Mouse (Mus musculus) embryonic facial prominence, embryonic 13.5 days (tissue): ENCODE data around the gene Hnrnpf. TPM values are rescaled to one million over a fixed set of nuclear protein-coding genes. Genes with fewer than 3 reads are reported as not detected.
"Not testable (repeated sequence)": the region's sequence is repeated elsewhere in the genome, so short reads cannot be mapped to it uniquely, and the experiment has no call there.

Experiments
- ATAC-seq: fragments of 200-750 bp; cut with Nextera tagmentation; 2 replicates; pipeline ENCODE4 v1.8.0; 2017; ENCODE audit warnings: low read depth; ENCODE audit not compliant: insufficient number of reproducible peaks, insufficient read depth, low FRiP score, low TSS enrichment
- H3K27ac ChIP-seq: fragments of 300-500 bp; sonication (generic); 2 replicates; pipeline ENCODE4 v1.5.1; 2015; ENCODE audit warnings: moderate library complexity, mild to moderate bottlenecking, inconsistent platforms
- H3K27me3 ChIP-seq: fragments of 300-500 bp; sonication (generic); 2 replicates; pipeline ENCODE4 v1.6.1; 2015; ENCODE audit warnings: mild to moderate bottlenecking, inconsistent platforms
- H3K36me3 ChIP-seq: fragments of 300-500 bp; sonication (generic); 2 replicates; pipeline ENCODE4 v1.6.1; 2015; ENCODE audit warnings: mild to moderate bottlenecking, inconsistent platforms
- H3K4me1 ChIP-seq: fragments of 300-500 bp; sonication (generic); 2 replicates; pipeline ENCODE4 v1.6.1; 2015; ENCODE audit warnings: inconsistent platforms
- H3K4me2 ChIP-seq: fragments of 300-500 bp; sonication (generic); 2 replicates; pipeline ENCODE4 v1.6.1; 2015; ENCODE audit warnings: moderate library complexity, mild to moderate bottlenecking, inconsistent platforms
- H3K4me3 ChIP-seq: fragments of 300-500 bp; sonication (generic); 2 replicates; pipeline ENCODE4 v1.5.1; 2015; ENCODE audit warnings: mild to moderate bottlenecking, inconsistent platforms
- H3K9ac ChIP-seq: fragments of 300-500 bp; sonication (generic); 2 replicates; pipeline ENCODE4 v1.6.1; 2015; ENCODE audit warnings: mild to moderate bottlenecking, inconsistent platforms
- H3K9me3 ChIP-seq: fragments of 300-500 bp; sonication (generic); 2 replicates; pipeline ENCODE4 v1.6.1; 2016; ENCODE audit warnings: inconsistent platforms
- WGBS: fragments of 180-500 bp; shearing (Covaris S2); methylation state at CpG from one replicate; pipeline ENCODE4 v1.1.7; 2015; ENCODE audit warnings: mixed read lengths; 5-methylcytosine and 5-hydroxymethylcytosine counted together
- polyA plus RNA-seq: library from polyadenylated mRNA; unstranded; fragments of >200 nt; fragmentation: Nextera tagmentation; extraction: Ambion mirVana; gene quantifications from 2 replicates; pipeline ENCODE4 v1.2.1, GENCODE M21; 2015

Gene Hnrnpf
- 612 and 649 TPM in 2 replicates for polyA plus RNA-seq

- H3K4me2 ChIP-seq = no peak within 1 kb of the TSS
- no peak within 1 kb of the TSS for H3K27ac ChIP-seq
- peaks cover 4% of the 10 kb centered on the region; the same call in 1 of the 2 replicates for H3K4me1 ChIP-seq
- H3K9me3 ChIP-seq = no peaks in the 10 kb centered on the region
- 74% methylated on average over 17 of the region's 17 CpGs for WGBS
- no peak for ATAC-seq
- H3K4me3 ChIP-seq = no peak within 1 kb of the TSS
- no peaks in the 10 kb centered on the region for H3K27me3 ChIP-seq
- no peaks in the 10 kb centered on the region for H3K36me3 ChIP-seq
- H3K9ac ChIP-seq = no peak within 1 kb of the TSS
These were observed at the start of gene Hnrnpf for GRCm38 (mm10) chr6:117900126-117901080. Gene Hnrnpf (plus strand): TSS chr6:117900324.

- Histone ChIP-seq H3K27ac (no peak overlapping the region), H3K9ac (no peak overlapping the region), H3K27me3 (no peaks in the 10 kb centered on the region), H3K4me1 (no peaks in the 10 kb centered on the region), H3K4me3 (no peak overlapping the region), H3K4me2 (no peak overlapping the region), H3K36me3 (peaks cover 28% of the 10 kb centered on the region), H3K9me3 (no peaks in the 10 kb centered on the region)
- WGBS = 62% methylated on average over 2 of the region's 2 CpGs
- no peak for ATAC-seq
These were observed 48.4 kb upstream of the Hnrnpf start for GRCm38 (mm10) chr6:117851747-117852146.

DNA sequence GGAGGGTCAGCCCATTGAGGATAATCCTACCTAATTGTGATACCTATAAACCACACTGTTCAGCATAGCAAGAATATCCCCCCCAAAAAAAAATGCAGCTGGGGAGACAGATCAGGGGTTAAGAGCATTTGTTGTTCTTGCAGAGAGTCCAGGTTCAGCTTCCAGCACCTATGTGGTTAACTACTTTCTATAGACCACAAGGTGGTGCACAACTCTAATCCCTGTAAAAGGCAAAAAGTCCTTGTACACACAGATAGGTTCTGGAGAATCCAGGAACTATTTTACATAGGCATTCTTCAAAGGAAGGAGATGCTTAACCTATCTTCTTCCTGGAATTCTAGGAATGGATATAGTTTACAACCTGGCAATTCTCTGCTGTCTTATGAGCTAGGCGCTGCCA lies 42.1 kb upstream of the Hnrnpf start:
- 91% methylated on average over 1 of the region's 1 CpGs for WGBS

DNA sequence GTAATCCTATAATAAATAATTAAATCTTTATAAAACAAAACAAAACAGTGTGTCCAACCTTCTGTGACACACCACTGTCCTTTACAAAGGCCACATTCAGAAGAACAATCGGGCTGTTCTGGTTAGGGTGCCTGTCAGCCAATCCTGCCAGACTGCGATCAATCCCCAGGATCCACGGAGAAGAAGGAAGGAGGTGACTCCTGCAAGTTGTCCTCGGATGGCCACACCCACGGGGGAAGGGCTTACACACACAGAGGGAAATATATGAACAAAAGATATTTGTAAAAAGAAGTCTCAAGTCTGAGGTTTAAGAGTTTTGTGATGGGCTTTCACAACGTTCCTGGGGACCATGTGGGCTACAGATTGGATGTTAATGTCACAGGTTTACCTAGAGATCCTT lies 38.3 kb upstream of the Hnrnpf start, which contains the start of gene Zfp239:
Gene Zfp239 (plus strand): TSS at position 253 of the 400 bp plus-strand sequence.
- H3K27me3 ChIP-seq = no peaks in the 10 kb centered on the region
- H3K4me2 ChIP-seq = peak within 1 kb of the TSS; percentile 87
- 54% methylated on average over 6 of the region's 6 CpGs for WGBS
- peaks cover 8% of the 10 kb centered on the region for H3K4me1 ChIP-seq
- no peaks in the 10 kb centered on the region for H3K9me3 ChIP-seq
- H3K36me3 ChIP-seq = no peaks in the 10 kb centered on the region
- peak within 1 kb of the TSS; percentile 75 for H3K9ac ChIP-seq
- ATAC-seq = no peak
- H3K27ac ChIP-seq = no peak within 1 kb of the TSS
- peak within 1 kb of the TSS; percentile 62 for H3K4me3 ChIP-seq

More for the DNA sequence above, 42.1 kb upstream of the Hnrnpf start:
- no peaks in the 10 kb centered on the region for H3K9me3 ChIP-seq
- ATAC-seq = no peak
- no peak overlapping the region for H3K4me3 ChIP-seq
- no peak overlapping the region for H3K9ac ChIP-seq
- no peak overlapping the region for H3K4me2 ChIP-seq
- no peaks in the 10 kb centered on the region for H3K4me1 ChIP-seq
- no peaks in the 10 kb centered on the region for H3K27me3 ChIP-seq
- no peaks in the 10 kb centered on the region; the same call in 1 of the 2 replicates for H3K36me3 ChIP-seq
- H3K27ac ChIP-seq = no peak overlapping the region

DNA sequence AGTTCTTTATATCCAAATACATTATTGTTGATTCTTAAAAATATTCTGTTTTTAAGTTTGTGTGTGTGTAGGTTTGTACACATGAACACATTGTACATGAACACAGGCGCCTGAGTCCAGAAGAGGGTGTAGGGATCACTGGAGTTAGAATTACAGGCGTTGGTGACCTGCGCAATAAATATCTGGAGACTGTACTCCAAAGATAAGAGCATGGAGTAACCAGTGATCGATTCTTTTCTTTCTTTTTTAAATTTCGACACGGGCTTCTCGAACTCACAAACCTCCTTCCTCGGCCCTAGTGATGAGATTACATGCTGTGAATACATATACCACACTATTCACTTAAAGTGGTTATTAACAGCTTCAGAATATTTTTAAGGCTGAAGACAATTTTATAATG lies 37.7 kb upstream of the Hnrnpf start:
- Histone ChIP-seq H3K4me1 (peaks cover 8% of the 10 kb centered on the region), H3K36me3 (no peaks in the 10 kb centered on the region), H3K4me3 (peak overlapping the region; percentile 62), H3K27ac (no peak overlapping the region), H3K27me3 (no peaks in the 10 kb centered on the region), H3K9ac (no peak overlapping the region), H3K4me2 (peak overlapping the region; percentile 87), H3K9me3 (no peaks in the 10 kb centered on the region)
- WGBS = 78% methylated on average over 8 of the region's 8 CpGs
- no peak for ATAC-seq

DNA sequence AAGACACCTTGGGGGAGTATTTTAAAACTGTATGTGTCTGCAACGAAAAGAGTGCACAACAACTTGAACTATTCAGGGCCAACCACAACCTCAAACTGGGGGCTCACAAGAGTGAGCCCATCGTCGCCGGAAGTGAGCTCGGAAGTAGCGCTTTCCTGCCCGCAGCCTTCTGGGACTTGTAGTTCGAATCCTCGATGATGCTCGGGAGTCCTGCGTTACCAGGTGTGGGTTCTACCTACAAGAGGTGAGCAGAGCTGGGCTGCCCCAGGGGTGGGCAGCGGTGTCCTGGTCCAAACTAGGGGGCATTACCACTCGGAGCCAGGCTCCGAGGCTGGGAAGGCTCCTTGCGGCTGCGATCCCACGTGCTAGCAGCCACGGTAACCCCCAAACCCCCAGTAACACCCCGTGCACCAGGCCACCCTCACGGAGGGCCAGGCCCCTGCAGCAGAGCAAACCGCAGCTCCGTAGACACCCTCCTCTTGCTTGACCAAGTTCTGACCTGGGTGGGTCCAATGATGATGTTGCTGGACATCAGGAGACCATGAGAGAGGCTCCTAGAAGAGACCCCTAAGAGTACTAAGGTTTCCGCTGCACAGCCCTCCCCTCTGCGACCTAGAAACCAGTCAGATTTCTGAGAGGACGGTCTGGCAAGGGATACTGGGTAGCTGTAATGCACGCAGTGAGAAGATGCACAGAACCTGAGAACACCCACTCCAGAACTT lies 37.1 kb upstream of the Hnrnpf start:
- Histone ChIP-seq H3K27ac (no peak overlapping the region), H3K27me3 (no peaks in the 10 kb centered on the region), H3K4me1 (peaks cover 8% of the 10 kb centered on the region), H3K9ac (peak overlapping the region; percentile 75), H3K4me2 (peak overlapping the region; percentile 87), H3K9me3 (no peaks in the 10 kb centered on the region), H3K4me3 (peak overlapping the region; percentile 62), H3K36me3 (no peaks in the 10 kb centered on the region)
- ATAC-seq = peak; percentile 80
- 2% methylated on average over 26 of the region's 26 CpGs for WGBS

GRCm38 (mm10) chr6:117863751-117864150 lies 36.4 kb upstream of the Hnrnpf start:
- 93% methylated on average over 8 of the region's 8 CpGs for WGBS

DNA sequence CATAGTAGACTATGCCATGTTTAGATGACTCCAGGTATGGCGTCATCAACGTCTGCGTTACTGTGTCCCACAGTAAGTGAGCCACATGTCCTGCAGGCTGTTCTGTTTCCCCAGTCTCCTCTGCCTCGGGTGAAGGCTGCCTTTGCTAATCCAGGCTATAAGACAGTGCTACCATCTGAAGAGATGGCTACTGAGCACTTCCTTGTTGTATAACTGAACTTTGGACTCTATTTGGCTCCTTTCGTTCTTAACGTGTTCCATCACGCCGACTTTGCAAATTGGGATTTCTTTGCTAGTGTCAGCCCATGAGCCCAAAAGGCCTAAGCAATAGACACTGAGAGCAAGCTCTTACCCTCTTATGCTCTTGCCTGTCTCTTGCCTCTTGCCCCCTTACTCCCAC lies 31.9 kb upstream of the Hnrnpf start:
- H3K36me3 ChIP-seq = peaks cover 17% of the 10 kb centered on the region
- no peak overlapping the region for H3K4me3 ChIP-seq
- peaks cover 8% of the 10 kb centered on the region for H3K4me1 ChIP-seq
- no peak overlapping the region for H3K9ac ChIP-seq
- no peak overlapping the region for H3K27ac ChIP-seq
- H3K27me3 ChIP-seq = no peaks in the 10 kb centered on the region
- no peaks in the 10 kb centered on the region for H3K9me3 ChIP-seq
- WGBS = 91% methylated on average over 8 of the region's 8 CpGs
- no peak overlapping the region for H3K4me2 ChIP-seq
- ATAC-seq = no peak

More at GRCm38 (mm10) chr6:117863751-117864150, 36.4 kb upstream of the Hnrnpf start:
- H3K4me3 ChIP-seq = peak overlapping the region; percentile 62
- H3K36me3 ChIP-seq = no peaks in the 10 kb centered on the region
- H3K9ac ChIP-seq = no peak overlapping the region
- peaks cover 8% of the 10 kb centered on the region for H3K4me1 ChIP-seq
- no peaks in the 10 kb centered on the region for H3K27me3 ChIP-seq
- H3K27ac ChIP-seq = no peak overlapping the region
- no peak for ATAC-seq
- peak overlapping the region; percentile 87 for H3K4me2 ChIP-seq
- no peaks in the 10 kb centered on the region for H3K9me3 ChIP-seq

DNA sequence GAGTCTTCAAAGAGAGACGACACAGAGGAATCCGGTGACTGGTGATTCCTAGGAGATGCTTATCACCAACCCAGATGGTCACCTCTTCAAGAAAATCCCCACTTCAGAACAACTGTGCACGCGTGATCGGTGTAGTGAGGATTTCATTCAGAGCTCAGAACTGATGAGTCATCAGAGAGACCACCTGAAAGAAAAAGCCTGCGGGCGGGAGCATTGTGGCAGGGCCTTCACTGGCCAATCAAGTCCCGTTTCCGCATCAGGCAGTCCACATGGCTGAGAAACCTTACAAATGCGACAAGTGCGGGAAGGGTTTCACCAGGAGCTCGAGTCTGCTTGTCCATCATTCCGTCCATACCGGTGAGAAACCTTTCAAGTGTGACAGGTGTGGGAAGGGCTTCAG lies 29.1 kb upstream of the Hnrnpf start:
- no peak for ATAC-seq
- H3K9ac ChIP-seq = no peak overlapping the region
- no peak overlapping the region for H3K4me2 ChIP-seq
- no peak overlapping the region for H3K27ac ChIP-seq
- WGBS = 84% methylated on average over 14 of the region's 14 CpGs
- H3K27me3 ChIP-seq = no peaks in the 10 kb centered on the region
- no peaks in the 10 kb centered on the region for H3K4me1 ChIP-seq
- no peaks in the 10 kb centered on the region for H3K9me3 ChIP-seq
- peaks cover 17% of the 10 kb centered on the region for H3K36me3 ChIP-seq
- H3K4me3 ChIP-seq = no peak overlapping the region

- not testable (repeated sequence) for H3K4me2 ChIP-seq, H3K9me3 ChIP-seq, ATAC-seq, H3K4me1 ChIP-seq, H3K9ac ChIP-seq, H3K27ac ChIP-seq, H3K4me3 ChIP-seq, H3K27me3 ChIP-seq
- 88% methylated on average over 7 of the region's 7 CpGs for WGBS
- peaks cover 17% of the 10 kb centered on the region for H3K36me3 ChIP-seq
These were observed 26.7 kb upstream of the Hnrnpf start for GRCm38 (mm10) chr6:117873450-117873849.

- H3K4me3 ChIP-seq = no peak overlapping the region
- H3K9me3 ChIP-seq = no peaks in the 10 kb centered on the region
- no peaks in the 10 kb centered on the region for H3K27me3 ChIP-seq
- no peak overlapping the region for H3K9ac ChIP-seq
- H3K4me2 ChIP-seq = no peak overlapping the region
- WGBS = 76% methylated on average over 3 of the region's 3 CpGs
- ATAC-seq = no peak
- peaks cover 17% of the 10 kb centered on the region for H3K36me3 ChIP-seq
- no peak overlapping the region for H3K27ac ChIP-seq
- no peaks in the 10 kb centered on the region for H3K4me1 ChIP-seq
These were observed 25.4 kb upstream of the Hnrnpf start for GRCm38 (mm10) chr6:117874621-117875281.
